Mouse (Mus musculus): Measurements from ENCODE around the gene Car4. TPM values are rescaled to one million over a fixed set of nuclear protein-coding genes. Genes with fewer than 3 reads are reported as not detected.

Gene Car4
- polyA plus RNA-seq (2012; rRNA removed) (0.10 and 0.11 TPM in 2 replicates), polyA plus RNA-seq (2014; fragmentation: Nextera tagmentation; extraction: Ambion mirVana) (0.43 and 0.51 TPM in 2 replicates)

GRCm38 (mm10) chr11:84957591-84958270 is at the start of gene Car4:
Gene Car4 (plus strand): TSS chr11:84957786.
- Histone ChIP-seq H3K4me2 (ENCODE audit: low read depth) (peak within 1 kb of the TSS; percentile 32; the same call in 1 of the 2 replicates), H3K4me1 (replicated peaks; ENCODE audit: control insufficient read depth in 2 of 2, insufficient read depth in 2 of 2, low read length in 1 of 2) (no peaks in the 10 kb centered on the region), H3K9me3 (ENCODE audit: control insufficient read depth, low read length) (no peaks in the 10 kb centered on the region), H3K27ac (no peak within 1 kb of the TSS), H3K27me3 (ENCODE audit: control insufficient read depth, insufficient read depth, low read length) (peaks cover 41% of the 10 kb centered on the region), H3K9ac (replicated peaks) (no peak within 1 kb of the TSS), H3K4me3 (ENCODE audit: insufficient read depth in 1 of 2, low read depth in 2 of 2, low read length in 2 of 2) (no peak within 1 kb of the TSS), H3K36me3 (replicated peaks; ENCODE audit: control insufficient read depth, insufficient read depth, low read depth) (no peaks in the 10 kb centered on the region)
- TF ChIP-seq CTCF (IDR thresholded peaks at IDR 0.05; ENCODE audit: low read depth): no peak
- TF ChIP-seq EP300 (IDR thresholded peaks at IDR 0.05; ENCODE audit: low read depth): no peak
- no peak for DNase-seq (ENCODE audit: low read depth in 3 of 3, low spot score in 3 of 3)
- ATAC-seq (ENCODE audit: insufficient read depth): no peak
- 2% methylated on average over 49 of the region's 49 CpGs for WGBS (ENCODE audit: insufficient replicate concordance)

- Histone ChIP-seq H3K4me2 (ENCODE audit: low read depth) (no peak overlapping the region), H3K4me3 (ENCODE audit: insufficient read depth in 1 of 2, low read depth in 2 of 2, low read length in 2 of 2) (no peak overlapping the region), H3K9ac (replicated peaks) (no peak overlapping the region), H3K27me3 (ENCODE audit: control insufficient read depth, insufficient read depth, low read length) (no peaks in the 10 kb centered on the region), H3K36me3 (replicated peaks; ENCODE audit: control insufficient read depth, insufficient read depth, low read depth) (peaks cover 46% of the 10 kb centered on the region), H3K4me1 (replicated peaks; ENCODE audit: control insufficient read depth in 2 of 2, insufficient read depth in 2 of 2, low read length in 1 of 2) (no peaks in the 10 kb centered on the region), H3K9me3 (ENCODE audit: control insufficient read depth, low read length) (no peaks in the 10 kb centered on the region), H3K27ac (no peak overlapping the region)
- 79% methylated on average over 6 of the region's 6 CpGs for WGBS (ENCODE audit: insufficient replicate concordance)
- DNase-seq (ENCODE audit: low read depth in 3 of 3, low spot score in 3 of 3): no peak
- ATAC-seq (ENCODE audit: insufficient read depth): no peak
- TF ChIP-seq EP300 (IDR thresholded peaks at IDR 0.05; ENCODE audit: low read depth): no peak
These were observed 49.1 kb upstream of the Car4 start for GRCm38 (mm10) chr11:84908480-84908879.

- Histone ChIP-seq H3K36me3 (replicated peaks; ENCODE audit: control insufficient read depth, insufficient read depth, low read depth) (peaks cover 40% of the 10 kb centered on the region), H3K27ac (no peak overlapping the region), H3K9me3 (ENCODE audit: control insufficient read depth, low read length) (no peaks in the 10 kb centered on the region), H3K4me3 (ENCODE audit: insufficient read depth in 1 of 2, low read depth in 2 of 2, low read length in 2 of 2) (no peak overlapping the region), H3K27me3 (ENCODE audit: control insufficient read depth, insufficient read depth, low read length) (no peaks in the 10 kb centered on the region), H3K4me2 (ENCODE audit: low read depth) (no peak overlapping the region), H3K9ac (replicated peaks) (no peak overlapping the region), H3K4me1 (replicated peaks; ENCODE audit: control insufficient read depth in 2 of 2, insufficient read depth in 2 of 2, low read length in 1 of 2) (peaks cover 0 to 7% of the 10 kb centered on the region in 2 experiments; a peak in 3 of 4 replicates)
- ATAC-seq (ENCODE audit: insufficient read depth) (no peak), DNase-seq (ENCODE audit: low read depth in 3 of 3, low spot score in 3 of 3) (no peak)
- 86% methylated on average over 4 of the region's 4 CpGs for WGBS (ENCODE audit: insufficient replicate concordance)
- TF ChIP-seq CTCF (IDR thresholded peaks at IDR 0.05; ENCODE audit: low read depth) (no peak), EP300 (IDR thresholded peaks at IDR 0.05; ENCODE audit: low read depth) (no peak)
These were observed 47.2 kb upstream of the Car4 start for GRCm38 (mm10) chr11:84910411-84910810.

- Histone ChIP-seq H3K4me3 (ENCODE audit: insufficient read depth in 1 of 2, low read depth in 2 of 2, low read length in 2 of 2) (peak overlapping the region in 1 of 2 experiments; percentile 88; a peak in 2 of 4 replicates), H3K27me3 (ENCODE audit: control insufficient read depth, insufficient read depth, low read length) (no peaks in the 10 kb centered on the region), H3K9me3 (ENCODE audit: control insufficient read depth, low read length) (no peaks in the 10 kb centered on the region), H3K4me2 (ENCODE audit: low read depth) (peak overlapping the region; percentile 83), H3K9ac (replicated peaks) (no peak overlapping the region), H3K36me3 (replicated peaks; ENCODE audit: control insufficient read depth, insufficient read depth, low read depth) (peaks cover 27% of the 10 kb centered on the region), H3K4me1 (replicated peaks; ENCODE audit: control insufficient read depth in 2 of 2, insufficient read depth in 2 of 2, low read length in 1 of 2) (peaks cover 4 to 14% of the 10 kb centered on the region in 2 experiments; a peak in 3 of 4 replicates), H3K27ac (no peak overlapping the region)
- peak; percentile 53 for TF ChIP-seq CTCF (IDR thresholded peaks at IDR 0.05; ENCODE audit: low read depth)
- TF ChIP-seq EP300 (IDR thresholded peaks at IDR 0.05; ENCODE audit: low read depth): no peak
- WGBS (ENCODE audit: insufficient replicate concordance): 75% methylated on average over 5 of the region's 5 CpGs
- DNase-seq (ENCODE audit: low read depth in 3 of 3, low spot score in 3 of 3): no peak
- no peak for ATAC-seq (ENCODE audit: insufficient read depth)
These were observed 42.9 kb upstream of the Car4 start for GRCm38 (mm10) chr11:84914673-84915072.

- peak within 1 kb of the TSS; percentile 88 to 95 for H3K4me3 ChIP-seq (ENCODE audit: insufficient read depth in 1 of 2, low read depth in 2 of 2, low read length in 2 of 2)
- H3K9ac ChIP-seq (replicated peaks): peak within 1 kb of the TSS; percentile 89
- peaks cover 14% of the 10 kb centered on the region for H3K36me3 ChIP-seq (replicated peaks; ENCODE audit: control insufficient read depth, insufficient read depth, low read depth)
- no peaks in the 10 kb centered on the region for H3K9me3 ChIP-seq (ENCODE audit: control insufficient read depth, low read length)
- H3K27ac ChIP-seq: no peak within 1 kb of the TSS
- peak within 1 kb of the TSS; percentile 83 for H3K4me2 ChIP-seq (ENCODE audit: low read depth)
- ATAC-seq (ENCODE audit: insufficient read depth): peak; percentile 86
- WGBS (ENCODE audit: insufficient replicate concordance): 4% methylated on average over 34 of the region's 34 CpGs
- peaks cover 4 to 14% of the 10 kb centered on the region in 2 experiments; a peak in 3 of 4 replicates for H3K4me1 ChIP-seq (replicated peaks; ENCODE audit: control insufficient read depth in 2 of 2, insufficient read depth in 2 of 2, low read length in 1 of 2)
- no peaks in the 10 kb centered on the region for H3K27me3 ChIP-seq (ENCODE audit: control insufficient read depth, insufficient read depth, low read length)
- peak; percentile 77 to 87 (median 84) for DNase-seq (ENCODE audit: low read depth in 3 of 3, low spot score in 3 of 3)
- no peak for TF ChIP-seq EP300 (IDR thresholded peaks at IDR 0.05; ENCODE audit: low read depth)
- TF ChIP-seq CTCF (IDR thresholded peaks at IDR 0.05; ENCODE audit: low read depth): peak; percentile 15; the same call in 1 of the 2 replicates
These were observed 41.4 kb upstream of the Car4 start, which contains the start of gene Znhit3 for GRCm38 (mm10) chr11:84916053-84916702. Gene Znhit3 (minus strand): TSS chr11:84916366.

All from liver, embryonic 14.5 days (tissue).